Mouse (Mus musculus): Measurements from ENCODE around the gene Cldn34d. TPM values are rescaled to one million over a fixed set of nuclear protein-coding genes. Genes with fewer than 3 reads are reported as not detected.
A peak's percentile ranks its signal among the peaks of the same experiment; 100 is the strongest.

Gene Cldn34d
- polyA plus RNA-seq (2014; fragmentation: Nextera tagmentation; extraction: Ambion mirVana): not detected in 2 replicates

- no peaks in the 10 kb centered on the region for H3K27me3 ChIP-seq (replicated peaks; ENCODE audit: control insufficient read depth, insufficient read depth, low read length)
- no peak within 1 kb of the TSS for H3K4me3 ChIP-seq (ENCODE audit: low read depth, low read length)
- no peaks in the 10 kb centered on the region for H3K4me1 ChIP-seq (replicated peaks; ENCODE audit: control insufficient read depth, insufficient read depth, low read length)
- no peak within 1 kb of the TSS for H3K4me2 ChIP-seq (ENCODE audit: low read length)
- H3K9me3 ChIP-seq (ENCODE audit: control insufficient read depth, low read length): no peaks in the 10 kb centered on the region
- 84% methylated on average over 1 of the region's 1 CpGs for WGBS
- H3K36me3 ChIP-seq (ENCODE audit: control insufficient read depth, insufficient read depth, low read length): no peaks in the 10 kb centered on the region
- no peak within 1 kb of the TSS for H3K9ac ChIP-seq (ENCODE audit: low read length)
- ATAC-seq (replicated peaks; ENCODE audit: low FRiP score, low TSS enrichment, low read depth) (no peak), DNase-seq (ENCODE audit: low spot score) (no peak)
- H3K27ac ChIP-seq (ENCODE audit: low read depth): no peak within 1 kb of the TSS
These were observed at the start of gene Cldn34d for GRCm38 (mm10) chrX:76602824-76603223. Cldn34d (minus strand) TSS chrX:76602924.

- Histone ChIP-seq H3K9me3 (ENCODE audit: control insufficient read depth, low read length) (no peaks in the 10 kb centered on the region), H3K4me3 (ENCODE audit: low read depth, low read length) (no peak overlapping the region), H3K9ac (ENCODE audit: low read length) (no peak overlapping the region), H3K27ac (ENCODE audit: low read depth) (no peak overlapping the region), H3K4me2 (ENCODE audit: low read length) (no peak overlapping the region), H3K4me1 (replicated peaks; ENCODE audit: control insufficient read depth, insufficient read depth, low read length) (no peaks in the 10 kb centered on the region), H3K27me3 (replicated peaks; ENCODE audit: control insufficient read depth, insufficient read depth, low read length) (no peaks in the 10 kb centered on the region), H3K36me3 (ENCODE audit: control insufficient read depth, insufficient read depth, low read length) (no peaks in the 10 kb centered on the region)
- ATAC-seq (replicated peaks; ENCODE audit: low FRiP score, low TSS enrichment, low read depth) (peak; percentile 100), DNase-seq (ENCODE audit: low spot score) (peak; percentile 81)
- WGBS: 45% methylated on average over 6 of the region's 6 CpGs
These were observed 4.1 kb downstream of the Cldn34d start for GRCm38 (mm10) chrX:76598459-76599206.

Other genes starting within 250 kb of the Cldn34d start
- not detected in 2 replicates for gene Cldn34b4, start 209.6 kb downstream of the Cldn34d start, polyA plus RNA-seq (2014; fragmentation: Nextera tagmentation; extraction: Ambion mirVana)